Mouse (Mus musculus) forelimb bud, embryonic 11.5 days (tissue): ENCODE measurements around the gene Rfc1.

Experiments
- DNase-seq: peaks from one replicate; pipeline ENCODE4 v3.0.0-alpha.2; 2012; ENCODE audit warnings: low read depth, low spot score

Gene Rfc1

GRCm38 (mm10) chr5:65335298-65336074, at the start of gene Rfc1:
TSS of gene Rfc1 (minus strand) at chr5:65335670.
- peak; percentile 93 for DNase-seq

DNA sequence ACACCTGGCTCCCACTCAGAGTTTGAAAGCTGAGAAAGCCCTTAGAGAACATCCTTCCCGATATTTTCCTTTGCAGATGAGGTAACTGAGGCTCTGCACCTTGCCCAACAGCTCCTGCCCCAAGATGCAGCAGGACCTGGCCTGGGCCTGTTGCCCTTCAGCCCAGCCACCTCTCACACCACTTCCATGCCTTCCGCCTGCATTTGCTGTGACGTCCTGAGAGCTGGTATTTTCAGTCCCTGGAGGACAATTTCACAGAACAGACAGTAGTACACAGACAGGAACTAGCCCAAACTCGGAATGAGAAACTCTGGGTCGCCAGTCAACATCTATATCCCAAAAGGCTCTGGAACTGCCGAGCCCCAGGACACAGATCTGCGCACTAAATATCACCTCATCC, 39.3 kb upstream of the Rfc1 start:
- DNase-seq = no peak

DNA sequence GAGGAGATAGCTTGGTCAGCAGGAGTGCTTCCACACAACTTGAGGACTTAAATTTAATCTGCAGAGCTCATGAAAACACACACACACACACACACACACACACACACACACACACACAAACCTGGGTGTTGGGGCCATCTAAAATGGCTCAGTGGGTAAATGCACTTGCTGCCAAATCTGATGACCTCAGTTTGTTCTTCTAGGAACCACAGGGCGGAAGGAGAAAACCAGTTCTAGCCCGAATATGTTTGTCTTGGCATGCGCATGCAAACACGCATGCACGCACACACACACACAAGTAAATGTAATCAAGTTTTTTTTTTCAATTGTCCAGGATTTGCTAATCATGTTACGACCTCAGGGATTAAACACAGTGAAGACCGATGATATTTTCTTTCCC, 36.1 kb upstream of the Rfc1 start:
- no peak for DNase-seq

- DNase-seq = no peak
Observed at GRCm38 (mm10) chr5:65367837-65368236, 32.4 kb upstream of the Rfc1 start.

DNA sequence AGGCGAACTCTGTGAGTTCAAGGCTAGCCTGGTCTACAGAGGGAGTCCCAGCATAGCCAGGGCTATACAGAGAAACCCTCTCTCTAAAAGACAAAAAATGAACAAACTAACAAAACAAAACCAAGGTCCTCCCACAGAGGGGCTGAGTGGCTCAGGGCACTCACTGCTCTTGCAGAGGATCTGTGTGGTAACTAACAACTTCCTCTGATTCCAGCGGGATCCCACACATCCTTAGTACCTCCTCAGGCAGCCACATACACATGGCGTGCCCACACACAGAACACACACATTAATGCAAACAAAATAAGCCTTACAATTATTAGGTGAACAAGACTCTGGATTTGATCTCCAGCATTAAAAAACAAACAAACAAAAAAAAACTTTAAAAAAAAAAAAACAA, 22.3 kb upstream of the Rfc1 start:
- no peak for DNase-seq

DNA sequence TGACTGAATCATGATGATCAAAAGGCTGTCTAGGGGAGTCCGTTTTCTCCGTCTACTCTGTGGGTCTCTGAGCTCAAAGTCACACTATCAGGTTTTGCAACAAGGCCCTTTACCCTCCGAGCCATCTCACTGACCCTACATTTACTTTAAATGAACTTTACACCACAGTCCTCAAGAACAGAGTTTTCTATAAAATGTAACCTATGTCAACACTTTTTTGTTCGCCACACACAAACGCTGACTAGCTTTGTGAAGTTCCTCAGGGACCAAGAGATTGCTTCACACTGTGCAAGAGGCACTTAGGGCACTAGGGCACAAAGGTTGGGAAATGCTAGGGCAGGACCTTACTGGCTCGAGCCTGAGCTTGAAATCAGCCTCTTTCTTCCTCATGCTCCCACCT, 21.4 kb upstream of the Rfc1 start:
- no peak for DNase-seq

DNA sequence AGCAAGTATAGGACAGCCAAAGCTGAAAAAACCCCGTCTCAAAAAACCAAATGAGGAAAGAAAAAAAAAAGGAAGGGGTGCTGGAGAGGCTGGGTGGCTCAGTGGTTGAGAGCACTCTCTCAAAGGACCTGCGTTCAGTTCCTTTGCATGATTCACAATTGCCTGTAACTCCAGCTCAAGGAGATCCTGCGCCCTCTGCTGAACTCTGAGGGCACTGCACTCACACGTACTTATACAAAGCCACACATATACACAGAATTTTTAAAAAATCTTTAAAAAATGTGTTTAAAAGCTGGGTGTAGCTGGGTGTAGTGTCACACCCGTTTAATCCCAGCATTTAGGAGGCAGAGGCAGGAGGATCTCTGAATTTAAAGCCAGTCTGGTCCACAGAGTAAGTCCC, 19.5 kb upstream of the Rfc1 start:
- DNase-seq = no peak

DNA sequence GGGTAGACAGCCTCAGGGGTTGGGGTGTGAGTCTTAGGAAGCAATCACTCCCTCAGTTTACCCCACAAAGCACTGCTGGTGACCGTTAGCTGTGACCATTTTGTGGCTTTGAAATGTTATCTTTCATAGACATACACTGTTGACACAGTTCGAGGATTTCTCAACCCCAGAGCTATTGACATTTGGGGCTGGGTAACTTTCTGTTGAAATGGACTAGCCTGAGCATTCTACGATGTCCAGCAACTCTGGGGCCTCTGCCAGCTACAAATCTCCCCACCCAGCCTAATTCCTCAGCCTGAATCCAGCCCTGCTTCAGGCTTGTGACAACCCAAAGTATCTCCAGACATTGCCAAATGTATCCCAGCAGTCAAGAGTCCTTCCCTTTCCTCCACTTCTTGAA, 18.6 kb upstream of the Rfc1 start:
- no peak for DNase-seq

- DNase-seq = no peak
Observed at GRCm38 (mm10) chr5:65350508-65350907, 15.0 kb upstream of the Rfc1 start.

DNA sequence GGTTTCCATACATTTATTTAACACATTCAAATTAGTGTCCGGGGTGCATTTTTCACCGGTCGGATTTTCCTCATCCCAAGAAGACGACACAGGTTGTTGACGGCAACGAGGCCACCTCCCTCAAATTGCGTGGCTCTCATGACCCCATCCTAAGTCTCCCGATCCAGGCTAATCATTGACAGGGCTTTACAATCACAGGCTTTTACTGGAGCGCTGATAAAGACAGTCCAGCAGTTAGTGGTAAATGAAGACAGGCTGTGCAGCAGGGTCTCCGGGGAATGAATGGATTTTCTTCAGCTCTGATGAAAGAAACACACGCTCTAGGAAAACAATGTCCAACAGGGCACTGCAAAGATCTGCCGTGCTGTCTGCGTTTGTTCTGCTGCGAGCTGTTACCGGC, 12.7 kb upstream of the Rfc1 start, which contains the start of gene Klb:
TSS of gene Klb (plus strand) at position 147 of the 400 bp plus-strand sequence.
- DNase-seq = no peak

DNA sequence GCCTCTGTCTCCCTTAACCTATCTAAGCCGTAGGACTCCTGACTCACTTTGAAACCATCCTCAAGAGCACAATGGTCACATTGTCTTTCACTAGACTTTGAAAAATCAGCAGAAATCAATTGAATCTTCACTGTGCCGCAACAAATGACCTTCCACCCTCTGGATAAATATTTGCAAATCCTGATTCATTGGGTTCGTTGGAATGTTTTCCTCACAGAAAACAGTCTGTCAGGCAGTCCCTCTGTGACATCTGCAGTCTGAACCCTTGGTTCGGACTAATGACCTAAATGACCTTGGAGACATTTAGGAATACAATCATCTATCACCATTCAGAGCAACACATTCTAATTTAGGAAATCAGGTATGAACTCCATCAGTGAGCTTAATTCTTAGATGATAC, 4.7 kb upstream of the Rfc1 start:
- DNase-seq = no peak

DNA sequence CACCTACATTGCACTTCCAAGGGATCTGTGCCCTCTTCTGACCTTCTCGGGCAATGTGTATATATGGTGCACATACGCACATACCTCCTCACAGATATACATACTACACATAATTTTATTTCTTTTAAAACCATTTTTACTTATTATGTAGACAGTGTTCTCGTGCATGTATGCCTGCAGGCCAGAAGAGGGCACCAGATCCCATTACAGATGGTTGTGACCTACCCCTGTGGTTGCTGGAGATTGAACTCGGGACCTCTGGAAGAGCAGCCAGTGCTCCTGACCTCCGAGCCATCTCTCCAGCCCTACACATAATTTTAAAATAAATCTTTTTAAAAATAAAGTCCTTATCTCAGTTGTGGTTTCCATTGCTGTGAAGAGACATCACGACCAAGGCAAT, 2.9 kb upstream of the Rfc1 start:
- DNase-seq = no peak

- DNase-seq = no peak
Observed at GRCm38 (mm10) chr5:65336075-65336355, 545 bp upstream of the Rfc1 start.

GRCm38 (mm10) chr5:65334788-65335187, 682 bp downstream of the Rfc1 start:
- no peak for DNase-seq

DNA sequence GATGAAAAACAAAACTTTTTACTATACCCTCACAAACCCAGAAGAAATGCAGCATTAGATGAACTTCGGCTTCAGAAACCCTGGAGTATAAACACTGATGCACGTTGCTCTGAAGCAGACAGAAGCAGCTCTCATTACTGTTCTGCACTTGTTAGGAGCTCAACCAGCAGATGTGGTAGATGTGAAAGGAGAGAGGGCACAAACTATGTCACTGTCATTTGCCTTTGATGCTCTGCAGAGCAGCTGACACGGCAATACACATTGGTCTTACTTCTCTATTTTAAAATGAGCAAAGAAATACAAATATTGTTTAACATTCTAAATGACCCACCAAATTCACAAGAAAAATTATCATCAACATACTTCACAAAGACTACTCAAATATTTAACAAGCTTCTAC, 5.5 kb downstream of the Rfc1 start:
- no peak for DNase-seq

DNA sequence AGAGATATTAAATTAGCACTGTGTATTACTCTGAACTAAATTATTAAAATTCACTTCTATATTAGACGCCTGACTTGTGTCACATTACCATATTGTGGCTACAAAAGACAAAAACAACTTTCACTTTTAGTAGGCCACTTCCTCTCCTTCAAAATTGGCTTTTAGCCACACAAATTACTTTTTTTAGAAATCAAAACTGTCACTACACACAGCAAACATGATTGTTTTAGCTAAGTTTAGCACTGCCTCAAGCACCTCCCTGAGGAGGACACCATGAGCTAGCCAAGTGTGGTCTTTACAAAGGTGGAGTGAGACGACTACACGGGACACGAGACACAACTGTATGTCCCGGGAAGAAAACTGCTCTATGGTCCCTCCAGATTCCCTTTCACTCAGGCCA, 9.3 kb downstream of the Rfc1 start:
- DNase-seq = no peak

GRCm38 (mm10) chr5:65324758-65325355, 10.6 kb downstream of the Rfc1 start:
- DNase-seq = no peak

GRCm38 (mm10) chr5:65324271-65324670, 11.2 kb downstream of the Rfc1 start:
- DNase-seq = no peak

GRCm38 (mm10) chr5:65322165-65322564, 13.3 kb downstream of the Rfc1 start:
- peak; percentile 16 for DNase-seq

GRCm38 (mm10) chr5:65319176-65319575, 16.3 kb downstream of the Rfc1 start:
- no peak for DNase-seq

DNA sequence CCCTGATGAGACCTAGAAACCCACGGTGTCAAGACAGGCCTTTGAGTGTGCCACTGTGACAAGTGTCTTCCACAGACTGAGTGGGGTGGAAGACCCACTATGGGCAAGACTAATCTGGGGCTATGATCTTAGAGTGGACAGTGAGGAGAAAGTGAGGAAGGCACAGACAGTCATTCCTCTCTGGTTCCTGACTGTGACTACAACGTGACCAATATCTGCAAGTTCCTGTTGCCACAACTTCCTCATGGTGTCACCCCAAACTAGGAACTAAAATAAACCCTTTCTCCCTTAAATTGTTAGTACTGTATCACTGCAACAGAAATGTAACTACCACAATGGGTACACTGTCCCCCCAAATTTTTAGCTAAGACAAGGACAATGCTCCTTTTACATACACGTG, 26.6 kb downstream of the Rfc1 start:
- no peak for DNase-seq

GRCm38 (mm10) chr5:65308208-65308607, 27.3 kb downstream of the Rfc1 start:
- no peak for DNase-seq

GRCm38 (mm10) chr5:65305516-65305915, 30.0 kb downstream of the Rfc1 start:
- DNase-seq = no peak

GRCm38 (mm10) chr5:65300121-65300520, 35.3 kb downstream of the Rfc1 start:
- DNase-seq = no peak
